Mouse (Mus musculus) stomach, postnatal 0 days (tissue): ENCODE results near the gene Pcyt2.

Experiments
- CTCF ChIP-seq: IDR thresholded peaks from 2 replicates; pipeline ENCODE4 v1.5.1; 2016; ENCODE audit warnings: antibody characterized with exemption, low read depth, mild to moderate bottlenecking, moderate library complexity
- EP300 ChIP-seq: optimal IDR thresholded peaks from 2 replicates; pipeline ENCODE3; 2016; ENCODE audit warnings: antibody characterized with exemption

- no peak for TF ChIP-seq CTCF
- TF ChIP-seq EP300, result no peak
These were observed 25.9 kb upstream of the Pcyt2 start, which contains the start of gene Pycr1 for GRCm38 (mm10) chr11:120643601-120643987.
